8 mouse cellular contexts compared by ENCODE assay signal in the genomic region with DNA sequence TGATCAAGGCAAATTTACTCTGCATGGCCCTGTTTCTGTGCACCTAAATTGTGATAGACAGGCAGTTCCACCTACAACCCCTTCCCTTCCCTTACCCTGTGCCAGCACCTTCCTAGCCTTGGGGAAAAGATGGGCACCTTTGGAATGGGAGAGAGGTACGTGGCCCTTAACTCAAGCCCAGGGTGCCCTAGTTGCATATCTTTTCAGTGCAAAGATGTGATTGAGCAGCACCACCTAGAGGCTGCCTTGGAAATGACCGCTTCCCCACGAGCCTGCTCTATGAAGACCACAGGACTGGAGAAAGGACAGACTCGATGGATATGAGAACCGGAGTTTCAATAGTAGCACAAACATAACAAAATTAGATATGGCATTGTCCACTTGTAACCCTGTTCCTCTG. TPM values are rescaled to one million over a fixed set of nuclear protein-coding genes. Genes with fewer than 3 reads are reported as not detected.
DNase-seq lines count a peak whose midpoint lies in the region; ATAC-seq and TF ChIP-seq lines count a peak whose summit lies in the region.

No protein-coding gene starts in this region.

- no peaks in the 10 kb centered on the region for H3K27me3 ChIP-seq in embryonic facial prominence, embryonic 11.5 days (ENCODE audit: control insufficient read depth, insufficient read depth, low read length)
- H3K27me3 ChIP-seq in heart, embryonic 12.5 days (replicated peaks) = peaks cover 14% of the 10 kb centered on the region
- H3K27me3 ChIP-seq in kidney, postnatal 0 days (ENCODE audit: insufficient read depth, low read length) = no peaks in the 10 kb centered on the region
- no peaks in the 10 kb centered on the region; the same call in 1 of the 2 replicates for H3K27me3 ChIP-seq in liver, embryonic 11.5 days (replicated peaks; ENCODE audit: control insufficient read depth, insufficient read depth, low read length)

- no peak overlapping the region for H3K9ac ChIP-seq in embryonic facial prominence, embryonic 11.5 days (replicated peaks; ENCODE audit: low read length)
- 0 out of 2 replicates have a peak overlapping the region, but pooled peaks have one; percentile 25 for H3K9ac ChIP-seq in heart, embryonic 12.5 days
- H3K9ac ChIP-seq in kidney, postnatal 0 days (ENCODE audit: low read depth, low read length) = no peak overlapping the region
- no peak overlapping the region for H3K9ac ChIP-seq in liver, embryonic 11.5 days (ENCODE audit: low read depth, low read length)

- no peaks in the 10 kb centered on the region for H3K4me1 ChIP-seq in embryonic facial prominence, embryonic 11.5 days (ENCODE audit: control insufficient read depth, insufficient read depth, low read length)
- H3K4me1 ChIP-seq in heart, embryonic 12.5 days (replicated peaks) = 0 out of 2 replicates have a peak, but pooled peaks cover 5% of the 10 kb centered on the region
- no peaks in the 10 kb centered on the region for H3K4me1 ChIP-seq in kidney, postnatal 0 days (replicated peaks; ENCODE audit: insufficient read depth, low read length)
- H3K4me1 ChIP-seq in liver, embryonic 11.5 days (replicated peaks; ENCODE audit: control insufficient read depth, insufficient read depth, low read length) = no peaks in the 10 kb centered on the region

- H3K4me2 ChIP-seq in embryonic facial prominence, embryonic 11.5 days (ENCODE audit: low read depth, low read length) = no peak overlapping the region
- no peak overlapping the region for H3K4me2 ChIP-seq in heart, embryonic 12.5 days
- no peak overlapping the region for H3K4me2 ChIP-seq in kidney, postnatal 0 days (ENCODE audit: low read length)
- no peak overlapping the region for H3K4me2 ChIP-seq in liver, embryonic 11.5 days

- no peaks in the 10 kb centered on the region for H3K9me3 ChIP-seq in embryonic facial prominence, embryonic 11.5 days (replicated peaks; ENCODE audit: control insufficient read depth, low read length)
- H3K9me3 ChIP-seq in heart, embryonic 12.5 days (replicated peaks) = no peaks in the 10 kb centered on the region
- H3K9me3 ChIP-seq in kidney, postnatal 0 days (replicated peaks; ENCODE audit: low read length) = no peaks in the 10 kb centered on the region
- no peaks in the 10 kb centered on the region for H3K9me3 ChIP-seq in liver, embryonic 11.5 days (ENCODE audit: control insufficient read depth, low read length)

- peak; percentile 79 to 82 for DNase-seq in B cell, adult 2 months
- DNase-seq in adrenal gland, postnatal 14 days = peak; percentile 84
- peak; percentile 83 for DNase-seq in embryonic facial prominence, embryonic 11.5 days (ENCODE audit: low spot score)
- DNase-seq in kidney, postnatal 0 days (ENCODE audit: low spot score) = peak; percentile 80
- peak; percentile 64 for DNase-seq in liver, embryonic 11.5 days (ENCODE audit: low spot score)
- peak; percentile 34 to 67 for DNase-seq in natural killer cell, adult 2 months (ENCODE audit: low spot score in 2 of 2)
- peak; percentile 31 for DNase-seq in telencephalon, adult 2 months (ENCODE audit: low read depth, low spot score)

- no peak overlapping the region for H3K27ac ChIP-seq in embryonic facial prominence, embryonic 11.5 days (replicated peaks; ENCODE audit: low read depth, low read length)
- H3K27ac ChIP-seq in heart, embryonic 12.5 days (ENCODE audit: poor library complexity, severe bottlenecking) = no peak overlapping the region
- 0 out of 2 replicates have a peak overlapping the region, but pooled peaks have one; percentile 13 for H3K27ac ChIP-seq in kidney, postnatal 0 days
- H3K27ac ChIP-seq in liver, embryonic 11.5 days (ENCODE audit: low read depth, low read length) = no peak overlapping the region

- H3K36me3 ChIP-seq in embryonic facial prominence, embryonic 11.5 days (replicated peaks; ENCODE audit: control insufficient read depth, insufficient read depth, low read depth, low read length) = no peaks in the 10 kb centered on the region
- H3K36me3 ChIP-seq in heart, embryonic 12.5 days = no peaks in the 10 kb centered on the region
- H3K36me3 ChIP-seq in kidney, postnatal 0 days (ENCODE audit: insufficient read depth, low read length) = no peaks in the 10 kb centered on the region
- no peaks in the 10 kb centered on the region for H3K36me3 ChIP-seq in liver, embryonic 11.5 days (ENCODE audit: control insufficient read depth, insufficient read depth, low read length)

- no peak overlapping the region for H3K4me3 ChIP-seq in embryonic facial prominence, embryonic 11.5 days (ENCODE audit: low read depth, low read length)
- no peak overlapping the region for H3K4me3 ChIP-seq in heart, embryonic 12.5 days
- no peak overlapping the region for H3K4me3 ChIP-seq in kidney, postnatal 0 days (replicated peaks; ENCODE audit: low read depth, low read length)
- no peak overlapping the region for H3K4me3 ChIP-seq in liver, embryonic 11.5 days (ENCODE audit: low read depth, low read length)

- ATAC-seq in embryonic facial prominence, embryonic 11.5 days (replicated peaks; ENCODE audit: insufficient number of reproducible peaks, low FRiP score, low TSS enrichment, low read depth) = 0 out of 2 replicates have a peak, but pooled peaks have one; percentile 11
- no peak for ATAC-seq in heart, embryonic 12.5 days (ENCODE audit: insufficient number of reproducible peaks, low FRiP score)
- no peak for ATAC-seq in kidney, postnatal 0 days (replicated peaks; ENCODE audit: low FRiP score, low read depth)
- ATAC-seq in liver, embryonic 11.5 days (replicated peaks; ENCODE audit: low FRiP score) = peak; percentile 56; the same call in 1 of the 2 replicates

- peak; percentile 86 for TF ChIP-seq CTCF in kidney, postnatal 0 days (IDR thresholded peaks at IDR 0.05; ENCODE audit: low read depth)

- 13% methylated on average over 5 of the region's 5 CpGs for WGBS in embryonic facial prominence, embryonic 11.5 days
- 11% methylated on average over 5 of the region's 5 CpGs for whole genome bisulfite sequencing in heart, embryonic 12.5 days
- WGBS in kidney, postnatal 0 days = 5% methylated on average over 5 of the region's 5 CpGs
- WGBS in liver, embryonic 11.5 days = 9% methylated on average over 5 of the region's 5 CpGs

RNA-seq across cellular contexts. Expression of gene Tarbp1, which starts 8.1 kb away (rescaled TPM):
- total RNA-seq in adrenal gland, postnatal 14 days (2021) = 9.4 and 10.0 TPM in 2 replicates
- 2.6 and 3.4 TPM in 2 replicates for polyA plus RNA-seq in embryonic facial prominence, embryonic 11.5 days (2014; fragmentation: Nextera tagmentation; extraction: Ambion mirVana)
- 2.4 and 2.6 TPM in 2 replicates for polyA plus RNA-seq in heart, embryonic 12.5 days (2016; fragmentation: Nextera tagmentation; extraction: Ambion mirVana)
- 2.6 and 3.3 TPM in 2 replicates for polyA plus RNA-seq in kidney, postnatal 0 days (2015; fragmentation: Nextera tagmentation; extraction: Ambion mirVana)
- 4.7 and 4.9 TPM in 2 replicates for polyA plus RNA-seq in liver, embryonic 11.5 days (2014; fragmentation: Nextera tagmentation; extraction: Ambion mirVana)

Comparison
In these comparisons a context has a peak if more than half of its experiments do, and no peak if none do; other contexts are left out.
1. DNase-seq: peak in every context shown above with its lines; median percentile 84 in adrenal gland, postnatal 14 days; 83 in embryonic facial prominence, embryonic 11.5 days; 80 in B cell, adult 2 months; 80 in kidney, postnatal 0 days; 64 in liver, embryonic 11.5 days; 50 in natural killer cell, adult 2 months; 31 in telencephalon, adult 2 months.
2. ATAC-seq: peak in embryonic facial prominence, embryonic 11.5 days (single experiment) and liver, embryonic 11.5 days (single experiment); none in heart, embryonic 12.5 days (single experiment) and kidney, postnatal 0 days (single experiment).